Mouse (Mus musculus) 3T3-L1 (cell line): ENCODE measurements around the gene Rgcc.

Experiments used
- DNase-seq: peaks from one replicate; pipeline ENCODE4 v3.0.0-alpha.2; 2015; ENCODE audit warnings: low read depth, low spot score

Rgcc gene

GRCm38 (mm10) chr14:79301466-79301875 lies at the start of gene Rgcc:
Gene Rgcc (minus strand): TSS chr14:79301645.
- DNase-seq: no peak

- DNase-seq: no peak
Measured at GRCm38 (mm10) chr14:79346384-79346783, 44.9 kb upstream of the Rgcc start.

- no peak for DNase-seq
Measured at GRCm38 (mm10) chr14:79335613-79336012, 34.2 kb upstream of the Rgcc start.

GRCm38 (mm10) chr14:79331936-79332335 lies 30.5 kb upstream of the Rgcc start:
- DNase-seq: no peak

GRCm38 (mm10) chr14:79330944-79331561 lies 29.6 kb upstream of the Rgcc start:
- no peak for DNase-seq

GRCm38 (mm10) chr14:79327033-79327432 lies 25.6 kb upstream of the Rgcc start:
- peak; percentile 72 for DNase-seq

GRCm38 (mm10) chr14:79324112-79324840 lies 22.8 kb upstream of the Rgcc start:
- DNase-seq: no peak

GRCm38 (mm10) chr14:79321881-79322280 lies 20.4 kb upstream of the Rgcc start:
- no peak for DNase-seq

- peak; percentile 61 for DNase-seq
Measured at GRCm38 (mm10) chr14:79321152-79321551, 19.7 kb upstream of the Rgcc start.

GRCm38 (mm10) chr14:79317602-79318001 lies 16.2 kb upstream of the Rgcc start:
- no peak for DNase-seq

- DNase-seq: no peak
Measured at GRCm38 (mm10) chr14:79315877-79316276, 14.4 kb upstream of the Rgcc start.

- DNase-seq: no peak
Measured at GRCm38 (mm10) chr14:79314245-79315010, 13.0 kb upstream of the Rgcc start.

GRCm38 (mm10) chr14:79313439-79314175 lies 12.2 kb upstream of the Rgcc start:
- DNase-seq: peak; percentile 58

- DNase-seq: peak; percentile 25
Measured at GRCm38 (mm10) chr14:79312719-79313118, 11.3 kb upstream of the Rgcc start.

GRCm38 (mm10) chr14:79311918-79312454 lies 10.5 kb upstream of the Rgcc start:
- no peak for DNase-seq

GRCm38 (mm10) chr14:79309115-79309514 lies 7.7 kb upstream of the Rgcc start:
- DNase-seq: no peak

GRCm38 (mm10) chr14:79308364-79308763 lies 6.9 kb upstream of the Rgcc start:
- DNase-seq: no peak

GRCm38 (mm10) chr14:79307908-79308307 lies 6.5 kb upstream of the Rgcc start:
- DNase-seq: no peak

GRCm38 (mm10) chr14:79307138-79307537 lies 5.7 kb upstream of the Rgcc start:
- DNase-seq: peak; percentile 17

- no peak for DNase-seq
Measured at GRCm38 (mm10) chr14:79304873-79305464, 3.5 kb upstream of the Rgcc start.

GRCm38 (mm10) chr14:79303150-79303549 lies 1.7 kb upstream of the Rgcc start:
- no peak for DNase-seq
